Mouse (Mus musculus) thymus, adult 18-20 months (tissue): ENCODE measurements around the gene Aqp6.

Experiments
- DNase-seq, 2 experiments: peaks; one replicate each; pipeline ENCODE4 v3.0.0; 2022; ENCODE audit warnings: mixed read lengths in 2 of 2

Gene Aqp6

DNA sequence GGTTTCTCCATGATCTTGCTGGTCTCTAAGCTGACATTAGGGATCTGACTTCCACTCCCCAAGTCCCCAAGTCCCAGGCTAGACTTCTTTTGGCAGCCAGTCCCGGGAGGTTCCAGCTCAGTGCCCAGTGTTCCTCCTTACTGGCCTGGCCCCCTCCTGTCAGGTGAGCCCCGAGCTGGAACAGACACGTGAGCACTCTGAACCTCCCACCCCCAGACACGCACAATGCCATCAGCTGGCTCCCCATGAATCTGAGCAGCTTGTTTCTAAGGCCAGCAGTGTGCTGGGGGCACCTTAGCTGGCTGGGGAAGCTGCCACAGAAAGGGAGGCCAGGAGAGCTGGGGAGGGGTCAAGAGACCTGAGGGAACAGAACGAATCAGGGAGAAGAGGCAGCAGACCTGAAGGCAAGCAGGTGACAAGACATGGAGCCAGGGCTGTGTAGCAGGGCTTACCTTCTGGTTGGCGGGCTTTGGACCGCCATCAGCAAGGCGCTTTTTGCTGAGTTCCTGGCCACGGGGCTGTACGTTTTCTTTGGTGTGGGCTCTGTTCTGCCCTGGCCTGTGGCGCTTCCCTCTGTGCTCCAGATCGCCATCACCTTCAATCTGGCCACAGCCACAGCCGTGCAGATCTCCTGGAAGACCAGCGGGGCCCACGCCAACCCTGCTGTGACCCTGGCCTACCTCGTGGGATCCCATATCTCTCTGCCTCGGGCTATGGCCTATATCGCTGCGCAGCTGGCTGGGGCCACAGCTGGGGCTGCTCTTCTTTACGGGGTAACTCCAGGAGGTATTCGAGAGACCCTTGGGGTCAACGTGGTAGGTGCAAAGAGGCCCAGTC, at the start of gene Aqp6:
Aqp6 (plus strand) TSS at position 415 of the 837 bp plus-strand sequence.
- no peak for DNase-seq

DNA sequence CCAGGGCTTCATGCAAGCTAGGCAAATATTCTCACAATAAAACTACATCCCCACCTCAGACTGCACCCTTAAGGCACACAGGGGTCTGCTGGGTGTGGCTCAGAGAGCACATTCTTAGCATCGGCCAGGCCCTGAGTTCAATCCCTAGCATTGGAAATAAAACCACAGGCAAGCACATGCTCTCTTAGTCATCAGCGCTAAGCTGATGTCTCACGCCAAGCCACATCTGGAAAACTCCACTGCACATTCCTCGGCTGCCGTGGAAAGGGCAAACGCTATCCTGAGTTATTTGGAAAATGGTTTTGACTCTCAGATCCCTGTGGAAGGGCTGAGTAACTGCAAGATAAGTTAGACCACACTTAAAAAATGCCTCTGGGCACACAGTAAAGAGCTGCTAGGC, 47.4 kb upstream of the Aqp6 start:
- DNase-seq = no peak

DNA sequence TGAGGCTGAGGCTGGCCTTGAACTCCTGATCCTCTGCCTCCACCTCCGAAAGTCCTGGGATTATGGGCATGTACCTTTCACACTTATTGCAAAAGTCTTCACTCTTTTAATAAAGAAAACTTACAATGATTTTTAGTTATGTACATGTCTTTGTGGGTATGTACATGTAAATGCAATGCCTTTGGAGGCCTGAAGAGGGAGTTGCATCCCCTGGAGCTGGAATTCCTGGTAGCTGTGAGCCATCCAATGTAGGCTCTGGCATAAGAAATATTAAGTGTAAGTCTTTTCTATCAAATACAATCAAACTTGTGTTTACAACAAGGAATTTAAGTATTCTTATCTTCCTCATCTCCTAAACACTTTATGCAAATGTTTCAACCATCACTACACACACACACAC, 42.3 kb upstream of the Aqp6 start:
- DNase-seq = no peak

DNA sequence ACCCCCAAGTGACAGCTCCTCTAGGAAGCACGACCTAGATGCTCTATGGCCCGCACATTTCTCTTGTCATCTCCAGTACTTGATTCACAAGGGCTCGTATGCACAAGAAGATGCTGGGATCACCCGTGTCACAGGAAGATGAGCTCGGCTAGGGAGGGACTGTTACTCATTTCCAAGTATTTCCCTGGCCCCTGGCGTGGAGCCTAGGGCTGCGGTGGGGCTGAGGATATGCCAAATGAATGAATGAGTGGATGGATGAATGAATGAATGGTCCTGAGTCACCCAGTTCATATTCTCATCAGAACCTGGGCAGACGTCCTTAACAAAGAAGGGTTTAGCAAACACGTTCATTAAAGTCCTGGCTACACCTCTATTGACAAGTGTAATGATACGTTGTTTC, 41.0 kb upstream of the Aqp6 start:
- DNase-seq = no peak

DNA sequence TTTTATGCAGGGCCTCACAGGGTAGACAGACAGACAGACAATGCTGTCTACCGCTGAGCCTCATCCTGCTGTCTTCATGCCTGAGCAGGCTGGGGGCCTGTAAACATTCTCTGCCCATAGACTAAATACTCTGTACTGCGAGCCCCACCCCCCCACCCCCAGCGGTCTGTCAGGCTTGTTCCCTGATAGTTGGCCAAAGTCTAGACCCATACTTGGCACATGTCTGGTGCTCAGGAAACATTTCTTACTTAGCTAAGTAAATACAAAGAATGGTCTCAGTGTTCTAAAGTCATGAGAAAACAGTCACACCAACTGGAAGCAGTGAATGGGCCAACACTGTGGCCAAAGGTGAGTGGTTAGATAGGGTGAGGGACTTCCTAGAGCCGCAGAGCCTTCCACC, 33.8 kb upstream of the Aqp6 start:
- no peak for DNase-seq

DNA sequence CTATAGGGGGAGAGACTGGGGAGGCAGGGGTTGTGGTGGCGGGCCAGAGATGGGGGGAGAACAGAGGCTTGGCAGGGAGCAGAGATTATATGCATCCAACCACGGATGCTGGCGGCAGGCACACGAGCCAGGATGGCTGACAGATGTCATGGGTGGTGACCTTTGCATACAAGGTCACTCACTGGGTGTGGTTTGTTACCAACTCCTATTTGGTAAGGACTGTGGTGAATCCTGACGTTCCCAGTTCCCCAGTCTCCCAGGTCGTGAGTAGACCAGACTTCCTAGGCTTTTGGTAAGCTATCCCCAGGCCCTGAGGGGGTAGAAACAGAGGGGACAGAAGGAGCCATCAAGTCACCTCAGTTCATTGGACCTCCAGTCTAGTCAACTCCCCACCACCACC, 32.5 kb upstream of the Aqp6 start:
- DNase-seq = no peak

DNA sequence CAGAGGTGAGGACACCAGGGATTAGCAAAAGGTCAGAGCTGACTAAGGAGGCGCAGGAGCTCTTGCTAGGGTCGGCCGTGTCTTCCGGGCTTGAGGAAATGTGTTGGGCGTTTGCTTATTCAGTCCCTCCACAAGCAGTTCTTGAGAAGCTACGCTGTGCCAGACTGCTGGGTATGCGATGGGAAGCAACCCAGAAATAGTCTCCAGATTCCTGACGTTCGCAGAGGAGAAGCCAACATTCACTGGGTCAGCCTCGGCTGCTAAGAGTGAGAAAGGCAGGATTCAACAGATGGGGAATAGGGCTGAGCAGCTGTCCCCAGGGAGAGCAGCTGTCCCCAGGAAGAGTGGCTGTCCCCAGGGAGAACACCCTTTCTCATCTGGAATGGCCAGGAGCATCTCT, 32.1 kb upstream of the Aqp6 start:
- no peak for DNase-seq

DNA sequence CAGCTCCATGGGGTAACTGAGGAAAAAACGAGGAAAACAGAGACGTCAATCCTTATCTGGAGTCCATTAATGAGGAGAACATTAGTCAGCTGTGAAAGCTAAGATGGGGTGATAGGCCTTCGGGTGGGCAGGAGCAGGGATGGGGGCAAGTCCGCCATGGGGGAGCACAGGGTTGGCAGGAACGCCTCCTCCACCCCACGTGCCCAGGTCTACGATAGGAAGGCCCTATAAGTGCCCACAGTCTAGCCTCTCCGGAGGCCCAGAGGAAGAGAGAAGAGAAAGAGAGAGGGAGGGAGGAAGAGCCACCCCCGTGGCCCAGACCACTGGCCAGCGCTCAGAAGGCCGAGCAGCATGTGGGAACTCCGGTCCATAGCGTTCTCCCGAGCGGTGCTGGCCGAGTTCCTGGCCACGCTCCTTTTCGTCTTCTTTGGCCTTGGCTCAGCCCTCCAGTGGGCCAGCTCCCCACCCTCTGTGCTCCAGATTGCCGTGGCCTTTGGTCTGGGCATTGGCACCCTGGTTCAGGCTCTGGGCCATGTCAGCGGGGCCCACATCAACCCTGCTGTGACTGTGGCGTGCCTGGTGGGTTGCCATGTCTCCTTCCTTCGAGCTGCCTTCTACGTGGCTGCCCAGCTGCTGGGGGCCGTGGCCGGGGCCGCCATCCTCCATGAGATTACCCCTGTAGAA, 22.3 kb upstream of the Aqp6 start, which contains the start of gene Aqp2:
Aqp2 (plus strand) TSS at position 254 of the 684 bp plus-strand sequence.
- DNase-seq = no peak

DNA sequence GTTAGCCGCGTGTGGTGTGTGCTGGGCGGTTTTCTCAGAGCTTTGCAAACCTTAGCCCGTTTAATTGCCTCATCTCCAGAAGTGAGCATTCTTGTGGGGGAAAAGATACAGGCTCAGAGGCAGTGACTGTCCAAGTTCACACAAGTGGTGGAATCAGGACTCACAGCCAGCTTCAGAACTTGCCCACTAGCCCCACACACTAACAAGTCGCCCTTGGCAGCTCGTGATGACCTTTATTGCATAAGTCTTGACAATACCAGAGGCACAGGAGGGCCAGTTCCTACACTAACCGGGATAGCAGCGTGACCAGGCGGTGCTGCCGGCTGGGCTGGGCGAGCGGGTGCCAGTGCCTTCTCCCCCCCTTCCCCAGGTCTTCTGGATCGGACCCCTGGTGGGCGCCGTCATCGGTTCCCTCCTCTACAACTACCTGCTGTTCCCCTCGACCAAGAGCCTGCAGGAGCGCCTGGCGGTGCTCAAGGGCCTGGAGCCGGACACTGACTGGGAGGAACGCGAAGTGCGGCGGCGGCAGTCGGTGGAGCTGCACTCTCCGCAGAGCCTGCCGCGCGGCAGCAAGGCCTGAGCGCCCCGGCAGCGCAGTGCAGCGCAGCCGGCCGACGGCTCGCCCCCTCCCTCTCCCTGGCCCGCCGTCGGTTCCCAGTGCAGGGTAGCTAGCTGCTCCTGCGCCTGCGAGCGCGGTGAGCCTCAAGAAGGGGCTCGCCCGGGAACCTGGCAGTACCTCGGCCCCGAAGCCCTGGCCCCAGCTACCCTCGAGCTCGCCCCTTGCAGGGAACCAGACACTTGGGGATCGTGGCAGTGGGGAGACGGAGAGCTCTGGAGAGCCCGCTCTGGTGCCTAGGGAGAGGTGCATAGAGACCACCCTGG, 17.5 kb upstream of the Aqp6 start:
- DNase-seq = no peak

DNA sequence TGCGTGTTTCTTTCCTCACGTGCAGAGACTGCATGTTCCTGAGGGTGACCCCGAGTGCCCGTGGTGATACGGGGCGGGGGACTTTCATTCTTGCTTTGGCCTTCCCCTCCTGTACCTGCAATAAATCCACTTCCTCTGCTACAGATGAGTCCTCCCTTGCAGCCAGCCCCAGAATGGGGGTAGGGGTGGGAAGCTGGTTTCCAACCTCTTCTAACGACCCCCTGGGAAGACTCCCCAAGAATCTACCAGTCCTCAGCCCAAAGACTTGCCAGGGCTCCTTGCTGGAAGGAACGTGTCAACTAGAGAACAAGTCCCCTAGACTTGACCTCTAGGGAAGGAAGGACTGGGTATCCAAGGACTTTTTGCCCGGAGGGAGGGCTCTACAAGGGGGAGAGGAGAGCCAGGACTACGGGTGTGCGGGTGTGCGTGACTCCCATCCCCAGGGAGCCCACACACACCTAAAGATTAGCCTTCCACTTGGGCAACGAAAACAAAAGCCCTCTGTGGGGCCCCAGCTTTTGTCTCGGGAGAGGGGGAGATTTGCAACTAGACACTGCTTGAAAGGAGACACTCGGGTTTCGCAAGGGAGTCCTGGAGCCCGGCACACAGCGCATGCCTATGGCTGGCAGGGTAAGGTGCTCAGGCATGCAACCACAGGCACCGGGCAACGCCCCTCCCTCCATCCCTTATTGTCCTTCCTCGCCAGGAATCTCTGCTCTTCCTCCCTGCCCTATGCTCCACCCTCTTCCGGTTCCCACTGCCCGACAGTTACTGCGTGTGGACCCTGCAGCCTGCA, 16.6 kb upstream of the Aqp6 start:
- DNase-seq = no peak

DNA sequence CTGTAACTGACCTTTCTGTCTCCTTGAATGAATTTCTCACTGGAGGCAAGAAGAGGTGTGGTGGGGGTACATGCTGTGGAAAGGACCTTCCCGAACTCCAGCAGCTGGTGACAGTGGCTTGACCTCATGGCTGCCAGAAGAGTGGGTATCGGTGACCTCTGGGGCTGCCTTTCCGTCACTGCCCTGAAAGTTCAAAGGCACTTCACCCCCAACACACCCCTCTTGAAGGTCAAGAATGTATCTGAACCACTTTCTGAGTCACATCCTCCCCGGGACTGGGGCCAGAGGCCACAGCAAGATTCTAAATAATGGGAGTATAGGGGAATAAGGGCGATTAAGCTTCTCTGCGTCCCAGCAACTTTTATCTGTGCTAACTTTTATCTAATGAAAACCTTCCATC, 15.5 kb upstream of the Aqp6 start:
- DNase-seq = no peak

DNA sequence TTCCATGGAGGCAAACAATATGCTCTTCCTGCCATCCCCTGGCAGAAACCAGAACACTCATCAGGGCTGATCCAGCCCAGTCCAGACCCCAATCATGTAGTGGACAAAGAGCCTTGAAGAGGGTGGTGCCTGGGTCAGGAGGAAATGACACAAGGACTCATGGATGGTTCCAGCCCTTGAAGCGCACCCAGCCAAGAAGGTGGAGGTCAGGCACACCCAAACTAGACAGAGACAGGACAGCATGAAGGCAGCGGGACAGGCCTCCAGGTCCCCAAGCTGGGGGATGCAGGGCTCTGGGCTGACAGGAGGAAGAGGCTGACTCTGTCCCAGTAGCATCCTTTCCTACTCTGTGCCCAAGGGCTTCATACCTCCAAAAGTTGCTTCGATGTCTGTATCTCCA, 14.7 kb upstream of the Aqp6 start:
- no peak for DNase-seq

DNA sequence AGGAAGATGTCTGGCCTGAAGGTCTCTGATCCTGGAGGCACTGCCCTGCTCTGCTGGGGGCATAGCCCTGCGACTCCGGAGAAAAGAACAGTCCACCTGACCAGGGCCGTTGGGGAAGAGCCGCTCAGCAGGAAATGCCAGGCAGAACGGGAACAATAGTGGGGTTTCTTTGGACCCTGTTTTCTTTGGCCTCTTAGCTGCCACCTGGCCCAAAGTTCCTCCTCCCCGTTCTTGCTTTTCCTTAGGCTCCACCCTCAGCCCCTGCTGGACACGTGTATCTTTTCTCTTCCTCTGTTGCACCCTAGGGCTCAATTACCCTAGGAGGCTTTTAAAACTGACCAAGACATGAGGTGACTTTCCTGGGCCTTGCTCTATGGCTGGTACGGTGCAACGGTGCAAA, 12.0 kb upstream of the Aqp6 start:
- DNase-seq = no peak

DNA sequence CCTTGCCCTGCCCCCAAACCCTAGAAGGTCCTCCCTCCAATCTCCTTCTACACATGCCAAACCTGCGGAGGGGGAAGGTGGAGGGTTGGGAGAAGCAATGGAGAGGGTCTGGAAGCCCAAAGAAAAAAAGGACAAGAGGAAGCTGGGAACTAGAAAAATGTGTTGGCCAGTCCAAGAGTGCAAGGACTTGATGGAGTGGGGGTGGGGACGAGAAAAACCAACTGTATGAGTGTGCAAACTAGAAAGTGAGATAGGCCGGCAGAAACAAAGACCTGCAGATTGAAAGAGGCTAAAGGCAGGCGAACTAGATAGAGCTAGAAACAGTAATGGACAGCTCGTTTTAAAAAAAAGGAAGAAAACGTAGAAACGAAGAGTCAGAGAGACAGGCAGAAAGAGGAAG, 11.5 kb upstream of the Aqp6 start:
- DNase-seq = no peak

DNA sequence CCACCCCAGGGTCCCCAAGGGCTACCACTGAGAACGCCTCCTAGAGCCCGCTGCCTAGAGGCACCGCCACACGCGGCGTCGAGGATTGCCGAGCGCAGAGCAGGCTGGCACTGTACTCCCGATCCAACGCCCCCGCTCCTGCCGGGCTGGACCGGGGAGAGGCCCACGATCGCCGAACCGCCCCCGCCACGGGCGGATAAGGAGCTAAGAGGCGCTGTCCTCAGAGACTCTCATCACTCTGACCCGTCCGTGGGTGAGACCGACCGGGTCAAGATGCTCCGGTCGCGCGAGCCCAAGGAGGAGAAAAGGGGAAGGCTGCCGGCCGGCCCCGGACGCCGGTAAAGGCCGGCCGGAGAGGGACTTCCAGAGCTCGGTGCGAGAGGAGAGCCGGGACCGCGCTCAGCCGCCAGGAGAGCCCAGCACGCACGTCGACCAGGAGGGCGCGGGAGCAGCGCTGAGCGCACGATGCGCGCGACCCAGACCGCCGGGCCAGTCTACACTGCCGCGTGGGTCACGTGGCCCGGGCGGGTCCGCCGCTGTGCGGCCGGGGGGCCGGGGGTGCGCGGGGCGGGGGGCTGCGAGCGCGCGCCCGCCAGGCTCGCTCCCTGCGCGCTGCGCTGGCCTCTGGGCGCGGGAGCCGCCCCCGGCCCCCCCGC, 10.6 kb upstream of the Aqp6 start, which contains the start of gene Aqp5:
Aqp5 (plus strand) TSS at position 354 of the 656 bp plus-strand sequence.
- no peak for DNase-seq

DNA sequence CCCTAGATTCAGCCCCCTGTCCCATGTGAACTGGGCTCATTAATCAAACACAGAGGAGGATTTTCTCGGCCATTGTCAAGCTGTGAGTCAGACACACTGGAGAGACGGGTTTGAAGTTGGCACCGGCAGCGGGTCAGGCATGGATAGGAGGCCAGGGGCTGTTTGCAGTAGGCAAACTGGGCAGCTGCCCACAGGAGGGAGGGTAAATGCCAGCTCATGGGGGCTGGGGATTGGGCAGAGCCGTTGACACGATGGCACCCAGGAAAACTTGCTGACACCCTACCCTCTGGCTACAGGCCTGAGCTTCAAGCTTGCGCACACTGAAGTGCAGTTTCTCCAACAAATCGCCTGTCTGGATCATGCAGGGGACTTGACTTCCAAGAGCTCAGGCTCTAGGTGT, 9.0 kb upstream of the Aqp6 start:
- no peak for DNase-seq

DNA sequence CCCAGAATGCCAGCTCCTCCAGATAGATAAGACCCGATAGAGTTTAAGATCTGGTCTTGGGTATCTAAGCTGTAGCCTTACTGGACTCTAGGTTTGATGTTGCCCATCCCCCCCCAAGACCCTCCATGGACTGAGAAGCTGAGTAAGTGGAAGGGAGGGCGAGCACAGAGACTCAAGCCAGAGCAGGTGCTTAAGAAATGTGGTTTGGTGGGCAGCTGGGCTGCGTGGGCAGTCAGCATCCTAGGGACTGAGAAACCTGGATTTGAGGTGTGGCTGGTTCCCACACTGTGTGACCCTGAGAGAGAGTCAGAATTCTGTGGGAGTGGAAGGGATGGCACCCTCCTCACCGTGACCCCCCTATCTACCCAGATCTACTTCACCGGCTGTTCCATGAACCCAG, 8.3 kb upstream of the Aqp6 start:
- no peak for DNase-seq

DNA sequence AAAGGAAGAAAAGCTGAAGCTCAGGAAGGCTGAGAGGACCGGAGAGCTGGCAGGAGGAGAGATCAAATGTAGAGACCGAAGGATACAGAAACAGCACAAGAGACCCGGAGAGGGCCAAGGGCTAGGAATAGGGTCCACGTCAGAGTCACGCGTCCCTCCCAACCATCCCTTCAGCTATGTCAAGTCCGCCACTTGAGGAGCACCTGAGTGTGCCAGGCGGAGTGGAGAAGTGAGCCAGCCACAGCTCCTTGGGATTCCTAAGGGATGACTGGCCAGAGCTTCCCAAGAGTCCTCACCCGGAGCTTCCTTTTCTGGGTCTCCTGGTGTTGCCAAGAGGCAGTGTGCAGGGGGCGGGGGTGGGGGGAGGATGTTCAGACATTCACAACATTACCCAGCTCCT, 6.2 kb upstream of the Aqp6 start:
- no peak for DNase-seq

DNA sequence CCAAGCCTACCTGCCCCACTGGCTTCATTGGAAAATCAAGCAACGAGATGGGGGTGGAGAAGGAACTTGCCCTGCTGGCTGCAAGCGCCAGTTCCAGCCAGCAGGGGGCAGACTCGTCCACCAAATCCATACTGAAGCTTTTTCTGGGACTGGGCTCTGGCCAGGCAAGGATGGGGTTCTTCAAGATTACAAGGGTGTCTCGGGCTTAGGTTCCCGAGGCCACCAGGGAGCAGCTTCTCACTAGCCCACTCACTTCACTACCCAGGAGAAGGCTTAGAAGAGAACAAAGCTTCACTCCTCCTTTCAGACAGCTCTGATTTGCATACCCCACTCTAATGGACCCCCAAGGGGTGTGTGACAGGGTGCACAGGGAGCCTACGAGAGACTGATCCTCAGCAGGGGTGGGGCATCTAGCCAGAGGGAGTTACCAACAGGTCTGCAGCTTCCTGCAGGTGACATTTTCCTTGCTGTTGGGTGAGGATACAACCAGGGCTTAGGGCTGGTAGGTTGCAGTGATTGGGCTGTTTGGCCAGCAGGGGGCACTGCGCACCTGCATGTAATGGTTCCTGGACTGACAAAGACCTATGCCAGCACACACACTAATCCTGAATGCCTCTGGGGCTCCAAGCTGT, 5.0 kb upstream of the Aqp6 start:
- DNase-seq = peak; percentile 32 to 34

DNA sequence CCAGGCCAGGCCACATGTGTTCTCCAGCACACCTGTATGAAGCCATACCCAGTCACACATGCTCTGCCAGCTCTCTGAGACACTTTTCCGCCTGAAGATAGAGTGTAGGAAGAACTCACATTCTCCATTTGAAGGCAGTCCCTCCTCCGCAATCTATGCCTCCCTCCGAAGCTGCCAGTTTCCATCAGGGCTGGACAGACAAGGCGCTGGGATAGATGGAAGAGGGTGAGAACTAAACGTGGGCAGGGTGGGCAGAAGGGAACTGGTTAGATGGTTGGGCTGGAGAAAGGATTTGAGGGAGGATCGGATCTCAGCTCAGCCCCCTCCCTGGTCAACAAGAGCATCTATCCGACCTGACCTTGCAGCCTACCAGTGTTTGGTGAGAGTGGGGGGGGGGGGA, 4.4 kb upstream of the Aqp6 start:
- DNase-seq = no peak

DNA sequence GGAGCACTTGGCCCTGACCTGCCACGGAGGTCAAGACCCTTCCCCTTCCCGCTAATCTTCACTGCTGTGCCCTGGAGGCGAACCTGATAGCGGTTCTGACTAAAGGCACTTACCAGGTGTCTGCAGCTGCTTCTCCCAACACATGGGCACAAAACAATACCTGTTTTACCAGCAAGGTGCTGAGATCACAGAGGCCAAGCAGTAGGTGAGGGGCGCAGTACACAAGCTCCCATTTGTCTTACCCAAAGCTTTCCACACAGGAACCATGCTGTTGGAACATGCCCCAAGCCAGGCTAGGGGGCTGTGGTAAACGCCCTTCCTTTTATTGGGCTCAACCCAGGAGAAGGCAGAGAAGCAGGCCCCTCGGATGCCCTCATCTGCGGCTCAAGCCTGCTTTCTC, 3.6 kb upstream of the Aqp6 start:
- no peak for DNase-seq
